Mouse (Mus musculus) gastrocnemius, adult 2 months (tissue): ENCODE results near the gene Pde6g. TPM values are rescaled to one million over a fixed set of nuclear protein-coding genes. Genes with fewer than 3 reads are reported as not detected.

Source experiments
- DNase-seq: peaks from one replicate; pipeline ENCODE4 v3.0.0; 2022
- H3K27ac ChIP-seq: fragments of 200-600 bp; 2 replicates; pipeline ENCODE4 v1.8.1; 2022; ENCODE audit warnings: mild to moderate bottlenecking
- H3K4me3 ChIP-seq: fragments of 200-600 bp; 2 replicates; pipeline ENCODE4 v1.8.1; 2022; ENCODE audit warnings: mild to moderate bottlenecking, moderate library complexity
- CTCF ChIP-seq: fragments of 200-600 bp; IDR thresholded peaks from 2 replicates; pipeline ENCODE4 v1.8.1; 2022; ENCODE audit warnings: antibody characterized with exemption, mild to moderate bottlenecking, moderate library complexity
- intact Hi-C: fragments of 180-260 bp; cut with DNase I; formaldehyde crosslinking; loops from one replicate; pipeline ENCODE4 v1.15.1; 2025
- long read RNA-seq, 2 experiments: library from polyadenylated mRNA; stranded (forward); transcript quantifications; one replicate each; pipeline ENCODE4 v2.0.0; 2021
- total RNA-seq, 2 experiments: library from RNA; stranded (reverse); gene quantifications; 2 replicates each; pipeline ENCODE4 v1.2.3; 2021

Gene Pde6g
- 1 to 10 TPM in 1 of 2 experiments, under 1 TPM in 1; 0.41 to 1.2 TPM for total RNA-seq
- long read RNA-seq, experiment 1, partial matches to known transcripts, result 0 of 2 reads
- long read RNA-seq, experiment 1, other reads (novel, unspliced or antisense), result 2 of 2 reads
- long read RNA-seq, experiment 2, result 0 reads

DNA sequence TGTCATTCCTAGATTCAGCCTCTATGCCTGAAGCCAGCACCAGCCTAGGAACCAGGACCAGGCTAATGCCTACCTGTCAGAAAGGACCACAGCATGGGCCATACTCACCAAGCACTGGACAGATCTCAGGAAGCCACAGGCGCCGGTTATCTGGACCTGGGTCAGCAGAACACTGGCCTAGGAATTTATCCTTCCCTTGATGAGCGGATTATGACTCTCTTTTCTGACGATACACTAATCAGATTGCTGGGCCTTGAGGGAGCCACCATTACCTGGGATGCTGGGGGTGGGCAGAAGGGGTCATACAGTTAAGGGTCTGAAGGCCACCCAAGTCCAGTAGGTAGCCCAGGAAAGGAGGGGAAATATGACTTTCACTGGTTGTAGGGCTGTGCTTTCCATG lies at the start of gene Pde6g:
Gene Pde6g, minus strand, starts transcription at position 195 of the 400 bp plus-strand sequence.
- H3K27ac ChIP-seq, result no peak within 1 kb of the TSS
- DNase-seq, result no peak
- TF ChIP-seq CTCF, result no peak
- intact Hi-C loops, result no loop called here
- no peak within 1 kb of the TSS for H3K4me3 ChIP-seq

DNA sequence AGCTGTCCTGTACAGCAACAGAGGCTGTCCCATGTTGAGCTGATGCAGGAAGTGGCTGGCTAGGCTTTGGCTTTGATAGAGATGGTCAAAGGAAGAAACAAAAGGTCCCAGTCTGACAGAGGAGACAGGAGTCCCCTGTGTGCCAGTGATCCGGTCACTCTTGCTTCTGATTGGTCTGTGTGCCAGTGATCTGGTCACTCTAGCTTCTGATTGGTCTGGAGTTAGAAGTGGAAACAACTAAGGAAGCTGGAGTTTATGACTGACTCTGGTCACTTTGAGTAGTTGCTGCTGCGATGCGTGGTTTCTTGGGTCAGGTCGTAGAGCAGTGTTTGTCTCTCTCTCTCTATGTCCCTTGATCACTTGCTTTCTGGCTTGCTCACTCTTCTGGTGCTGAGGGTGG lies 48.4 kb upstream of the Pde6g start:
- no peak overlapping the region for H3K27ac ChIP-seq
- no peak for DNase-seq
- intact Hi-C loops, result no loop called here

DNA sequence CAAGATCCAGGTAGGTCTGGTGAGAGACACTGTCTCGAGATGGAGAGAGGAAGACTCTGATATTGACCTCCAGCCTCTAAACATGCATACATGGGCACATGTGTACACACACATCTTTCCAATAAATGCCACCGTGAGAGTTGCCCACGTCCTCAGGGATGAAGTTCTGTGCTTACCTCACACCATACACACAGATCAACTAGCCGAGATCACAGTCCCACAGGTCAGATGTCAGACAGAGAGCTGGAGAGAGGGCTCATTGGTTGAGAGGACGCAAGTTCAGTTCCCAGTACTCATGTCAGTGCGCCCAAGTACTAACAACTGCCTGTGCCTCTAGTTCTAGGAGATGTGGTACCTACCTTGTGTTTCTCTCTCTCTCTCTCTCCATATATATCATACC lies 47.7 kb upstream of the Pde6g start:
- Histone ChIP-seq H3K27ac (no peak overlapping the region), H3K4me3 (no peak overlapping the region)
- intact Hi-C loops, result no loop called here
- DNase-seq, result no peak
- TF ChIP-seq CTCF, result no peak

More for the DNA sequence above, 48.4 kb upstream of the Pde6g start:
- TF ChIP-seq CTCF, result no peak
- no peak overlapping the region for H3K4me3 ChIP-seq

DNA sequence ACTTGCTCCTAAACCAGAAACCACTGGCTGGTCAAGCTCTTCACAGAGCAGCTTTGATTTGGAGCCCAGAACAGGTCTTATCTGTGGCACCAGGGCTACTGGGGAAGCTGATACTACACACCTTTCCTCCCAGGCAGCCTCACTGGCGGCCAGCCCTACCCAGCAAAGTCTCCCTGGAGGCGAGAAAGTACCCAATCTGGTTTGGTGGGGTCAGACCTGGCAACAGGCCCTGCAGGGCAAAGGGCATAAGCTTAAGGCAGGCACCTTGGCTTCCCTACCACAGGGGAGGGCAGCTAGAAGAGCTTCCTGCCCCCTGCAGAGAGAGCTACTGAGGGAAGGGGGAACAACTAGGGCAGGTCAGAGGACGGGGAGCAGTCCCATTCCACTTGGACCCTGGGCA lies 47.1 kb upstream of the Pde6g start:
- intact Hi-C loops, result no loop called here
- H3K4me3 ChIP-seq, result no peak overlapping the region
- no peak overlapping the region for H3K27ac ChIP-seq
- DNase-seq, result no peak
- no peak for TF ChIP-seq CTCF

DNA sequence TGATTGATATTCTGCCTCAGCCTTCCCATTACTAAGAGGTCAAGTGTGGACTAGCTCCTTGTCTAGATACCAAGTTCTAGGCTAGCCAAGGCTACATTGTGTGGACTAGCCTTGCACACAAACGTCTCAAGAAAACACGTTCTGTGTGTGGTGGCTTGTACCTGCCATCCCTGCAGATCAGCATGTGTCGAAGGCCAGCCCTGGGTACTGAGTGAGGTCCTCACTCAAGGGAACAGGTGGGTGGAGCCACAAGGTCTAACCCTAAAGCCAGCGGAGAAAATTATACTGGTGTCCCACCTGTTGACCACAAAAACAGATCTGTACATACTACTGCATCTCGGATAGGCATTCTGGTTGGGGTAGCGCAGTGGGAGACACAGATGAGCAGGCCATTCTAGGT lies 46.6 kb upstream of the Pde6g start:
- no peak for DNase-seq
- intact Hi-C loops, result loop anchor here (10.0 kb wide), 1 partner anchor 285 kb away; the partner anchor contains the start of genes Gps1 and Rfng

DNA sequence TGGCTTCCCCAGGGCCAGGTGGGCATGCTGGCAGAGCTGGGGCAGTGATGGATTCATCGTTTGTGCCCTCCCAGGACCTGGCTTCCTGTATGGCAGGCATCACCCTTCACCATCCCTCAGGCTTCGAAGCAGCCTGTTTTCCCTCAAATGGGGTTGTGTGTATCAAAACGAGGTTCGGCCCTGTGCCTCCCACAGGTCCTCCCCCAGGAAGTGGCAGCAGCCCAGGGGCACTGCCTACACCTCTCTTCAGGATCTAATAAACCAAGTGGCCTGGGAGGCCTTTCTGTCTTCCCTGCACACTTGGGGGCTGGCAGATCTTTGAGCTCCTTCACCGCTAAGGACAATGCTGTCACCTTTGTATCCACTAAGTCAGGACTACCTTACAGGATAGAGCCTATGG lies 45.6 kb upstream of the Pde6g start:
- Histone ChIP-seq H3K4me3 (no peak overlapping the region), H3K27ac (no peak overlapping the region)
- TF ChIP-seq CTCF, result no peak
- no peak for DNase-seq
- intact Hi-C loops, result loop anchor here (10.0 kb wide), 1 partner anchor 286 kb away; the partner anchor contains the start of genes Gps1 and Rfng

More for the DNA sequence above, 46.6 kb upstream of the Pde6g start:
- Histone ChIP-seq H3K27ac (no peak overlapping the region), H3K4me3 (no peak overlapping the region)
- no peak for TF ChIP-seq CTCF

DNA sequence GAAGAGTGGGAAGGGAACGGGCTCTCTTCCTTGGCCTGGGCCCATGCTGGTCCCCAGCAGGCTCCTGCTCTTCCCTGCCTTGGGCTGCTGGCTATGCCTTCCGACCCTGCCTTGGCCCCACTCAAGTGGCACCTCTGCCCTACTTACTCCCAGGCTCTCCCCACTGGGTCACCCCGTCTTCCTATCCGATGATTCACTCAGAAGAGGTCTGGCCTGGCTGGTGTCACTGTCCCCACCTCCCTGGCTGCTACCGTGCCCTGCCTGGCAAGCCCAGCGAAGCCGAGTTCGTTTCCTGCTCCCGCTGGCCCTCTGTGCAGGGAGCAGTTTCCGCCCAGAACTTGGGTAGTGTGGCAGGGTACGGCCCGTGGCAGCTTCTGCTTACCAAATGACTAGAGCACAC lies 44.9 kb upstream of the Pde6g start:
- no peak for TF ChIP-seq CTCF
- intact Hi-C loops, result loop anchor here (10.0 kb wide), 1 partner anchor 287 kb away; the partner anchor contains the start of genes Gps1 and Rfng
- no peak for DNase-seq
- Histone ChIP-seq H3K4me3 (no peak overlapping the region), H3K27ac (peak overlapping the region; percentile 28; the same call in 1 of the 2 replicates)

DNA sequence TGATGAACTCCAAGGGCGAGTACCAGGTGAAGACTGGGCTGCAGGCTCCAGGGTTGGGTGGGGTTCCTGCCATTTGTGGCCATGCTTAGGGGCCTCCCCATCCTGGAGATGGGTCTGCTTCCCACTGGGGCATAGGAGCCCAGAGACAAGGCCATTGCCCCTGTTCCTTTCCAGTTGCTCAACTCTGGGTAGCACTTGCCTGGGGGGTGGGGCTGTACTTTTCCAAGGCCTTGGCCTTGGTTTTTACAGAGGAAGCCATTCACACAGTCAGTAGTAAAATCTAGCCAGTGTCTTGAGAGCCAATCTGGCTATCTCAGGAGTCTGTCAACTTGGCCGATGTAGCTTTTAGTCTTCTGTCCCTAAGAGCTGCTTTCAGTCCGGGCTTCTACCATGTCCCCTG lies 44.1 kb upstream of the Pde6g start:
- intact Hi-C loops, result loop anchor here (10.0 kb wide), 1 partner anchor 287 kb away; the partner anchor contains the start of genes Gps1 and Rfng
- Histone ChIP-seq H3K27ac (peak overlapping the region; percentile 28; the same call in 1 of the 2 replicates), H3K4me3 (no peak overlapping the region)
- no peak for DNase-seq
- TF ChIP-seq CTCF, result no peak

DNA sequence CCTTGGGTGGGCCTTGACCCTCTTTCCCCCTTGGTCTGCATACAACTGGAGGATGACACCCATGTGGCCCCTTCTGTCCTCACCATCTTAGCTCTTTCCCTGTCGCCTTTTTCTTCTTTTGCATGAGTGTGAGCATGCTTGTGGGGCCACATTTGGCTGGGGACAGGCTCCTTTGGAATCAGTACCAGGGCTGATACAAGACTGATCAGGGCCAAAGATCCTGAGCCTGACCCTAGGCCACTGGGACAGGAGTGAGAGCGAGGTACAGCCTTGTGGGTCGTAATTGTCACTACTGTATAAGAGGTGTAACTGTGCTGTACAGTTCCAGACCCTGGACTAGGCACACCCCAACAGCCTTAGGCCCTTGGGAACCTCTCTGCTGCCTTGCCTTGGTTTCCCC lies 40.6 kb upstream of the Pde6g start:
- TF ChIP-seq CTCF, result no peak
- intact Hi-C loops, result loop anchor here (5.0 to 10.0 kb wide), 2 partner anchors 218 to 291 kb away; partner anchors contain the start of genes Cenpx, Gps1, Lrrc45 and Rfng
- Histone ChIP-seq H3K4me3 (no peak overlapping the region), H3K27ac (no peak overlapping the region)
- DNase-seq, result no peak

DNA sequence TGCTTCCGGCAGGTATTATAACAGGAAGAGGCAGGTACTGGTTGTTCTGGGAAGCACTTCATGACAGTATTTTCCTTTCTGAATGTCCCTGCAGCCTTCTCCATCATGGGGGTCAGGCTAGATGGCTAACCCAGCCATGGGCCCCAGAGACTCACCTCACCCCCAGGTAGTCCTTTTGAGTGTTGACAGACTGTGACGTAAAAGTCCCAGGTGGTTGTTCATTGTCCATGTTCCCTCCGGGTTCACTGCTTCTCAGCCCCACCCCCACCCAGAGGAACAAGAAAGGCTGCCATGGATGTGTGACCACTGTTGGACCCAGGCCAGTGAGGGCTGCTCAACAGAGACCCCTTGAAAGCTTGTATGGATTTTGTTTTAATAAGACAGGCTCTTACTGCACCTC lies 40.1 kb upstream of the Pde6g start:
- intact Hi-C loops, result loop anchor here (5.0 to 10.0 kb wide), 2 partner anchors 219 to 291 kb away; partner anchors contain the start of genes Cenpx, Gps1, Lrrc45 and Rfng
- Histone ChIP-seq H3K4me3 (peak overlapping the region; percentile 92; the same call in 1 of the 2 replicates), H3K27ac (no peak overlapping the region)
- no peak for TF ChIP-seq CTCF
- no peak for DNase-seq

DNA sequence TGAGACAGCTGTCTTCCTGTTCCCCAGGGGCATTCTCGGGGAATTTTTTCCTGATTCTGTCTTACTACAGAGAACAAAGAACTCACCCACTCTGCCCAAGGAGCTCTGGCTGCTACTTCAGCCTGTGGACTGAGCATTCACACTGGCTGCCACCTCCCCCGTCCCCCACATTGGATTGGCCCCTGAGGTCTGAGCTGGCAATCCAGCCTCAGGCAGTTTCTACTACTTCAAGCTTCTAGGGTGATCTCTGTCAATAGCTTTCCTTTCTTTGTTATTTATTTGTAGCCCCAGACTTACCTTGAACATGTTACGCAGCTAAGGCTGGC lies 39.5 kb upstream of the Pde6g start:
- H3K27ac ChIP-seq, result no peak overlapping the region

DNA sequence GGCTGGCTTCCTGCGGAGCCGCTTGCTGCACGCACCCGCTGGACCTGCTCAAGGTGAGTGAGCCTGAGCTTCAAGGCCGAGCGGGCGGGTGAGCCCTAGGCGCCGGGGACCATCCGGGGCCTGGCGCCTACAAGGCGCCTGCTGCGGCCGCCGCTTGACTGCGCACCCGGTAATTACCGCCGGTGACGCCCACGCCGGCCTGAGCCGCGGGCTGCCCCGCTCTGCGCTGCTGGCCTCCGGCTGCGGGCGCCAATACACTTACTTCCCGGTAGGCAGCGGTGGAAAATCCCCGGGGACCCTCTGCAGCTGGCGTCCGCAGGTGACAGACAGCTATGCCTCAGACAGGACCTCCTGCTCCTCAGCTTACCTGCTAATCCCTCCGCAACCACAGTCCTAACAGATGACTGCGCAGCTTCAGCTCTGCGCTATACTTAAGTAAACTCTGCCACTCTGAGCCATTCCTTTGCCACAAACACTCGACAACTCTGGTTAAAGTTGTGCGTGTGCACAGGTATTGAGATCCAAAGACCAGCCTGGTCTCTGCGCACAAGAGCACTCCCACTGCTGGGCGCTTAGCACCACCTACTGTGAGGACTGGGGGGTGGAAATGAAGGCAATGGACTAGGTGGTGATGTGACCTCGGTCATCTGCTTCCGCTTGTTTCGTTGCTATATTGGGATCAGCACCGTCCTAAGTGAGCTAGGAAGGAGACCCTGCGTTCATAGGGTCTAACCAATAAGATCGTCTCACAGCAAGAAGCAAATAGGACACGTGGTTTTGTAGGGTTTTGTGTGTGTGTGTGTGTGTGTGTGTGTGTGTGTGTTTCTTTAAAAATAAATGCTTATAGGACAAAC lies 39.0 kb upstream of the Pde6g start:
- intact Hi-C loops, result loop anchor here (5.0 to 10.0 kb wide), 2 partner anchors 220 to 293 kb away; partner anchors contain the start of genes Cenpx, Gps1, Lrrc45 and Rfng
- DNase-seq, result peak; percentile 50
- H3K27ac ChIP-seq, result peak overlapping the region; percentile 86

More for the DNA sequence above, 39.5 kb upstream of the Pde6g start:
- peak overlapping the region; percentile 92 for H3K4me3 ChIP-seq
- no peak for DNase-seq
- no peak for TF ChIP-seq CTCF
- intact Hi-C loops, result loop anchor here (5.0 to 10.0 kb wide), 2 partner anchors 219 to 292 kb away; partner anchors contain the start of genes Cenpx, Gps1, Lrrc45 and Rfng

More for the DNA sequence above, 39.0 kb upstream of the Pde6g start:
- H3K4me3 ChIP-seq, result peak overlapping the region; percentile 92
- TF ChIP-seq CTCF, result peak; percentile 21; the same call in 1 of the 2 replicates
